Mouse (Mus musculus) lung, postnatal 0 days (tissue): ENCODE measurements around the gene Psg18.
"Not testable (repeated sequence)": the region's sequence is repeated elsewhere in the genome, so short reads cannot be mapped to it uniquely, and the experiment has no call there.

ENCODE experiments used
- CTCF ChIP-seq: IDR thresholded peaks from 2 replicates; pipeline ENCODE4 v1.5.1; 2016; ENCODE audit warnings: antibody characterized with exemption, mild to moderate bottlenecking
- EP300 ChIP-seq: IDR thresholded peaks from 2 replicates; pipeline ENCODE4 v1.6.1; 2016; ENCODE audit warnings: antibody characterized with exemption, mild to moderate bottlenecking, control low read depth

DNA sequence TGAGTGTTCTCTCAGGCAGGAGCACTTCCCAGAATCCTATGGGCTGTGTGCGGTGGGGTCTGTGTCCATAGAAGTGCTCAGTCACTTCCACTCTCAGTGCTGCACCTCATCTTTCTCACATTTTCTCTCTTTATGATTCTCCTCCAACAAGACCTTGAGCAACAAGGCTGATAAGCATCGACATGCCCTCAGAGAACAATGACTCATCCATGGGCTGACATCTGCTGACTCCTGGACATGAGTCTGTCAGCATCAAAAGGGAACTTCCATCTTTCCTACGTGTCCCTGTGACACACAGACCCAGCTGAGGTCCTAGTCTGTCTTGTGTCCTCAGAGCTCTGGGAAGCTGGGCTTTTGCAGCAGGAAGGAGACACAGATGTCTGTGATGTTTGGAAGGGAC is at the start of gene Psg18:
- TF ChIP-seq CTCF, EP300: not testable (repeated sequence)
